Mouse (Mus musculus): ENCODE measurements around the gene Tes. TPM values are rescaled to one million over a fixed set of nuclear protein-coding genes. Genes with fewer than 3 reads are reported as not detected.
"Not testable (repeated sequence)": the region's sequence is repeated elsewhere in the genome, so short reads cannot be mapped to it uniquely, and the experiment has no call there.

Gene Tes
- total RNA-seq (2021) = 1 to 10 TPM; 1.7 to 2.1 TPM
- long read RNA-seq, partial matches to known transcripts = 0 of 3 reads
- long read RNA-seq, other reads (novel, unspliced or antisense) = 1 of 3 reads

DNA sequence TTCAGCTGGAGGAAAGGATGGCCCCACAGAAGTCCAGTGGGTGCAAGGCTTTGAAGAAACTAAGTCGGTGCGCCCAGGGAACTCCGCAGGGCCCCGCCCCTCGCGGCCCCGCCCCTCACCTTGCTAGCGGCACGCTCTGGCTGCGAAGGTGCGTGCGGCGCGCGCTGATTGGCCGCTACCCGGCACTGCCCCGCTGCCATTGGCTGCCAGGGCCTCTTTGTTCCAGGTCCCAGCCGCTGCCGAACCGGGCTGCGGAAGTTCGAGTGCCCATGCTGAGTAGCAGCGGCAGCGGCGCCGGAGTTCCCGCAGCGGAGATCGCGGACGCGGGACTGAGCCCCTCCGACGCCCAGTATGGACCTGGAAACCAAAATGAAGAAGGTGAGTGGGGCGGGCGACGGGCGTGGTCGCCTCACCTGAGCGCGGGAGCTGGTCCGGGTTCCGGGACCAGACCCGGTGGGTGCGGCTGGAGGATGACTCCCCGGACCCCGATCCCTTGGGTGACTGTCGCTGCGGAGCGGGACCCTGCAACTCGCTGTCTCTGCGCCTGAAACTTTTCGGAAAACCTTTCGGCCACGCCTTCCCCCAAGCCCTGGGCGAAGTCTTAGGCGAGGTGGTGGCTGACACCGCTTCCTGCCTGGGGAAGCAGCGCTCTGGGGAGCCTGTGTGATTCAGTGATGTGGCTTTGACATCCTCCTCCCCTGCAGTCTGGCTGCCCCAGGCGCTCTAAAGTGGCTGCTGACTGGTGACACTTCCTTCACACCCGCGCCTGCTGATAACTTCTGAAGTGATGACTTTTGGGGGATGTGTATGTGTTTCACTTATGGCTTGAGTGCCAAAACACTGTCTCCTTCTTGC, at the start of gene Tes:
Gene Tes (plus strand): TSS at position 214 of the 855 bp plus-strand sequence.
- peak; percentile 30 to 41 for DNase-seq (ENCODE audit: low spot score in 2 of 2)

DNA sequence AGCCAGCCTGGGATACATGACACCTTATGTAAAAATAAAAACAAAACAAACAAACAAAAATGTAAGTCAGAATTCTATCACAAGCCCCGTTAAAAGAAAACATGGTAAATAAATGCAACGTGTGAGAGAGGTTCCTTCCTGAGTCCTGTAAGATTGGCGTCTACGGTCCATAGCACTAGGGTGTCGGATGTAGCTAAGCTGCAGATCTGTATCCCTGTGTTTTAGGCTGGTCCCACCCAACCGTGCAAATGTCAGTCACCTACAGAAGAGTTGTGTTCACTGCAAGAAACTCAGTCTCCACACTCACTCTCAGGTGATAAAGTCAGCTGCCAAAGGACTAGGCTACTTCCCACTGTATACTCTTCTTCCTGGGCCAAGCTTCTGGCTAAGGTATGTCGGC, 39.1 kb upstream of the Tes start:
- no peak for DNase-seq (ENCODE audit: low spot score in 2 of 2)

GRCm38 (mm10) chr6:17027572-17027971, 37.4 kb upstream of the Tes start:
- peak in 1 of 2 experiments; percentile 39 for DNase-seq (ENCODE audit: low spot score in 2 of 2)

DNA sequence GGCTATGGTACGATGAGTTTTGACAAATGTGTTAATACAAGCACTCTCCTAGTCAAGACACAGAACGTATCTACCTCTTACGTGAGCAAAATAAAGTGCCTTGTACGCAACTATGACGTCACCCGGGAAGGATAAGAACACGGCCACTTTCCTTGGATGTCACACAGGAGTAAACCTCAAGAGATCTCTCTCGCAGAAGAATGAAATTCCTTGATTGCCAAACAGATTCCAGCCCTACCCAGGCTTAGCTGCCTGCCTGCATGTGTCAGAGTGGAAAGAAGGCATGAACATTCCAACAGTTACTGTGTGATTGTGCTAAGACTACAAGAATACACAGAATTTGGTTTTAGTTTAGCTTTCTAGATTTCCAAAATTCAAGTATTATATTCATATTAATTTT, 36.1 kb upstream of the Tes start:
- no peak for DNase-seq (ENCODE audit: low spot score in 2 of 2)

- no peak for DNase-seq (ENCODE audit: low spot score in 2 of 2)
Observed at GRCm38 (mm10) chr6:17032231-17032728, 32.7 kb upstream of the Tes start.

- no peak for DNase-seq (ENCODE audit: low spot score in 2 of 2)
Observed at GRCm38 (mm10) chr6:17034095-17034494, 30.9 kb upstream of the Tes start.

DNA sequence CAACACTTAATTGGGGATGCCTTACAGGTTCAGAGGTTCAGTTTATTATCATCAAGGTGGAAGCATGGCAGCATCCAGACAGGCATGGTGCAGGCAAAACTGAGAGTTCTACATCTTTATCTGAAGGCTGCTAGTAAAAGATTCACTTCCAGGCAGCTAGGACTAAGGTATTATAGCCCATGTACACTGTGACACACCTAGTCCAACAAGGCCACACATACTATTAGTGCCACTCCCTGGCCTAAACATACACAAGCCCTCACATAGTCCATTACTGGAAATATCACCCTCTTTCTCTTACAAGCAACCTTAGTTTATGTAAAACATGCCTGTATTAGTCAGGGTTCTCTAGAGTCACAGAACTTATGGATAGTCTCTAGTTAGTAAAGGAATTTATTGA, 29.7 kb upstream of the Tes start:
- no peak for DNase-seq (ENCODE audit: low spot score in 2 of 2)

DNA sequence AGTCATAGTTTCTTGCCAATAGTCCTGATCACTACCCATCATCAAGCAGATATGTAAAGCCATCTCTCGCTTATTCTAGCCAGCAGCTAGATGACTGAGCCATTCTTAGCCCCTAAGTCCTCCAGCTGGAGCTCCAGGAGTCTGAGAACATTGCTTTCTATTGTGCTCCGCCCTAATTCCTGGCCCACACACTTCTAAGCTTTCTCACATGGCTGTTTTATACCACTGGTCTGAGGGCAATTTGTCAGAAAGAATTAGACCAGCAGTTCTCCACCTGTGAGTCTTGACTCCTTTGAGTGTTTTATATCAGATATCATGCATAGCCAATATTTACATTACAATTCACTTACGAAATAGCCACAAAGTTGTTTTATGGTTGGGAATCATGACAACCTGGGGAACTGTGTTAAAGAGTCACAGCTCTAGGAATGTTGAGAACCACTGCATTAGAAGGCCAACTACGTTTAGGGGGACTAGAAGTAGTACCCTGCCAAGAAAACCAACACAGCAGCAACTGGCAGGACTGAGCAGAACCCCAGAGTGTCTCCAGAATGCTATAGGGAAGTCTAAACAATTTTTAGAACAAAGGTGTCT, 13.4 kb upstream of the Tes start:
- no peak for DNase-seq (ENCODE audit: low spot score in 2 of 2)

DNA sequence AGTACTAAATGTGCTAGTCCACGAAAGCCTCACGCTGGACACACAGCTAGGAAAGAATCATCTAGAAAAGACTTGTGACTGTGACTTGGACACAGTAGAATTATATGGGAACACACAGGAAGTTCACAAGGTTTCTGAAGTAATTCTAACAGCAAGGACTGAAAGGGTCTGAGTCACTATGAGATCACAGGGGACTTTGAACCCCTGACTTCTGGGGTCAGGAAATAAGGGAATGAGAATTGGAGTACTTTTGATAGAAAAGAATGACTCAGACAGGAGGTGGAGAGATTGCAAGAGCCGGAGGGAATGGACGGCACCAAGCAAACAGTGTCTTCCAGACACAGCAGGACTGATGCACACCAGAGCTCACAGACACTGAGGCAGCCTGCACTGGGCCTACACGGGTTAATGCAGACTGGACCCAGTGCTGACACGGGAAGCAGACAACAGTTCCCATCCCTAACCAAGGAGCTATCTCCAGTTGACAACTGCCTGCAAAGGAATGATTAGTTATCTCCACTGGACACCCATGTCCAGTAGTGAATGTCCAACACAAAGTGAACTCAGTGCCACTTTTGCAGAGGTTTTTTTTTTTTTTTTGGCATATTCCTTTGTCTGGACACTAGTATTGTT, 11.8 kb upstream of the Tes start:
- DNase-seq (ENCODE audit: low spot score in 2 of 2) = no peak

DNA sequence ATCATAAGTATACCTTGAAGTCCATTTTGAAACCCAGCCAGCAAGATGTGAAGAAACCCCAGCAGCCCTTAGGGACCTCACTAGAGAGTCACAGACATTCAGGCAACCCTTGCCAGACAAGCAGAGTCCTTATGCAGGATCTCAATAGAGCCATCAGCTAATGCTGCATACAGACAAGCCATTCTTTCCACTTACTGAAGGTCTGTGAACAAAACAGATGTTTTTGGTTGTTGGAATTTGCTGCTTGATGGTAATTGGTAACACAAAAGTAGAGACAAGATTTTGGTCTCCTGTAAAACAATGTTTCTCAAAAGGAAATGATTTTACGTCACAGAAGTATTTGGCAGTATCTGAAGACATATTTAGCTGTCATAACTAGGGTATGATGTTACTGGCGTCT, 10.2 kb upstream of the Tes start:
- no peak for DNase-seq (ENCODE audit: low spot score in 2 of 2)

DNA sequence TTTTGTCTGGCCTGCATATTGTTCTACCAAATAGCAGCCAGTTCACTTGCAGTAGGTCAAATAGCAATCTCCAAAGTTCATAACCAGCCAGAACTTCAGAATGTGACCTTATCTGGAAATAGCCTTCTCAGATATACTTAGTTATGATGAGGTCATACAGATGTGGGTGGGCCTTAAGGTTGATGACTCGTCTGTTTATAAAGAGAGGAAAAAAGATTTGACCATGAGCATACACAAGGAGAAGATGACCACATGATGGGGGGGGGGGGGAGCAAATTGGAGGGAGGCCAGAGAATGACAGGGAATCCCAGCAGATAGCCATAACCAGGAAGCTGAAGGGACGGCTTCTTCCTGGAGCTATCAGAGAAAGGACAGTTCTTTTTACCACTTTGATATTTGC, 9.3 kb upstream of the Tes start:
- DNase-seq (ENCODE audit: low spot score in 2 of 2) = no peak

DNA sequence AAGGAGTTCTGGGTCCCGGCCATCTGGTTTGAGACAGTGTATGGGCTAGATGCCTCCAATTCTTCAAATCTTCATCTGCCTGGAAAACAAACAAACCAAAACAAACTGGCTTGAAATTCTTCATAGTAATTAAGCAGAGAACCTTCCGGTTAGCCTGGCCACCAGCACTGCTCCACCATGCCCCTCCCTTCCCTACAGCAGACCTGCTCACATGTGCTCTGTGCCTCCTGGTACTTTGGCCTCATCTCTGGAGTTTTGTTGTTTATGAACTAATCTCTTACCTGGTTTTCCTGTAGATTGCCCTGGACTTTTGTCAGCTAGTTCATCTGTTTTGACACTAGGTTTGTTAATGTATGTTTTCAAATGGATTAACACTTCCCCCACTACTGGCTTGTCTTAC, 5.4 kb upstream of the Tes start:
- DNase-seq (ENCODE audit: low spot score in 2 of 2) = no peak

DNA sequence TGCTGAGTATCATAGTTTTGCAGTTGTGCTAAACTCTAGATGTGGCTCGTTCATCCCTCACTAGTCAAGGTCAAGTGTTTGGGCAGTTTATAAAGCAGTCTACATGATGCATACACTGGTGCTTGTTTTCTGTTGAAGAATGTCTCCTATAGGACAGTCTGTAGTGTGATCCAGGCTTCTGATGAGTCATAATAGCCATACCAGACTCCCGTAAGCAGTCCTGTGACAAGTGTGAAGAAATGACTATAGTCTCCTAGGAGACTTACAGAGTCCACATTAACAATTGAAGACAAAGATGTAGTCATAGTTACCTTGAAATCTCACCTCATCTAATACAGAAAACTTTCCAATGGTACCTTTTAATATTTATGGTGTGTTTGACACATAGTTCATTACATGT, 4.8 kb upstream of the Tes start:
- no peak for DNase-seq (ENCODE audit: low spot score in 2 of 2)

DNA sequence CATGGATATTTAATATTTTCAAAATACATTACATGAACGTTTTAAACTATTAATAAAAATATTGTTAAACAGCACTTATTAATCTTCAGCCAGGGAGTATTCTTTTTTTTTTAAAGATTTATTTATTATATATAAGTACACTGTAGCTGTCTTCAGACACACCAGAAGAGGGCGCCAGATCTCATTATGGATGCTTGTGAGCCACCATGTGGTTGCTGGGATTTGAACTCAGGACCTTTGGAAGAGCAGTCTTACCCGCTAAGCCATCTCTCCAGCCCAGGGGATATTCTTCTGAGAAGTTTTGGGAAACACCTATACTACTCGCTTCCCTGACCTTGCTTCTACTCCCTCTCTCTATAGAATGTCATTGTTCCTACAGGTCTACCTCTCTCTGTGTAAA, 3.1 kb upstream of the Tes start:
- DNase-seq (ENCODE audit: low spot score in 2 of 2) = not testable (repeated sequence)

- no peak for DNase-seq (ENCODE audit: low spot score in 2 of 2)
Observed at GRCm38 (mm10) chr6:17062366-17062765, 2.6 kb upstream of the Tes start.

- no peak for DNase-seq (ENCODE audit: low spot score in 2 of 2)
Observed at GRCm38 (mm10) chr6:17065791-17066169, 831 bp downstream of the Tes start.

- no peak for DNase-seq (ENCODE audit: low spot score in 2 of 2)
Observed at GRCm38 (mm10) chr6:17066211-17066940, 1.4 kb downstream of the Tes start.

DNA sequence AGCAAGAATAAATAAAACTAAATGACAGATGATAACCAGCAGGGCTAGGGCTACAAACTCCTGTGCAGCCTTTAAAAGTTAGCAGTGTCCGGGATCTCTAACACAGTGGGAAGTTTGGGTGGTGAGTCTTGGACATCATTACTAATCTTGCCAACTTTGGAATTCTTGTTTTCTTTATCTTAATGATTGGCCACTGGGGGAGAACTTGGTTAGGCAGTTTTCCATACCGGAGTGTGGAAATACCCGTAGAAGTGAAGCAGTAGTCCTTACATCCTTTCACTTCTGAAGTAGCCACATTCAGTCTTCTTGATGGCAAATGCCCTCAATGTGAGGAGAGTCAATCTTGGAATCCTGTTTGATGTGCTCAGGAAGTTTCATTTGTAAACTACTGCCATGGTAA, 7.0 kb downstream of the Tes start:
- no peak for DNase-seq (ENCODE audit: low spot score in 2 of 2)

- no peak for DNase-seq (ENCODE audit: low spot score in 2 of 2)
Observed at GRCm38 (mm10) chr6:17072338-17072737, 7.4 kb downstream of the Tes start.

GRCm38 (mm10) chr6:17072763-17073484, 8.0 kb downstream of the Tes start:
- DNase-seq (ENCODE audit: low spot score in 2 of 2) = no peak

DNA sequence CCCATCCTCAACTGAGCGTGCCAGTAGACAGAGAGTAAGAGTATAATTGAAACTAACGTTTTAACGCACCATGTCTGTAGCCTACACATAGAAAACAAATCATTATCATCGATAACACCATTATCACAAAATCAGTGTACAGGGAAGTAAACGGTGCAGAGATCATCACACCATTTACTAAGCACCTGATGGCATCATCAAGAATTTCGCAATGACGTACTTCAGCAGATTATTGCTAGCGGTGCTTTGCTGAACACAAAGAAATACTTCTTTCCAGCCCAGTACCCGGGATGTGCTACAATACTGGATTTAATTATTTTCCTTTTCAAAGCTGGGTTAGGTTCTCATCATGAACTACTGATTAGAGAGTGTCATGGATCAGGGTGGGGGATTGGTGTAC, 12.3 kb downstream of the Tes start:
- DNase-seq (ENCODE audit: low spot score in 2 of 2) = no peak

All from layer of hippocampus, adult 18-20 months (tissue).